In genomic region chr3:150198492-150198891, GRCm38 (mm10) we compare ENCODE assay signal across 25 mouse cellular contexts.
"Had no signal": no experiment of that assay in that cellular context is flagged by ENCODE, and none has a peak within 500 bp of the region (broad histone marks: within the 10 kb centered on the region; RNA-seq: fewer than 3 reads in every experiment).

No protein-coding gene starts in this region.

- DNase-seq: gastrocnemius, postnatal 14 days; gastrocnemius, postnatal 36 days; heart, adult 11 months; heart, adult 2 months; heart, postnatal 10 days; heart, postnatal 4 days; kidney, adult 18-20 months; kidney, adult 8-10 months; kidney, postnatal 10 days; kidney, postnatal 25 days; kidney, postnatal 4 days; layer of hippocampus, adult 9-11 months; layer of hippocampus, postnatal 36 days; left cerebral cortex, postnatal 4 days had no signal

- H3K27ac ChIP-seq: heart, adult 2 months; heart, embryonic 10.5 days; hindbrain, embryonic 10.5 days; hindbrain, embryonic 12.5 days; hindbrain, embryonic 14.5 days; intestine, embryonic 15.5 days; limb, embryonic 13.5 days; limb, embryonic 15.5 days had no signal

- H3K27me3 ChIP-seq: heart, embryonic 12.5 days; hindbrain, embryonic 12.5 days; intestine, embryonic 15.5 days; limb, embryonic 13.5 days; limb, embryonic 15.5 days had no signal

- H3K4me3 ChIP-seq: heart, adult 2 months; heart, embryonic 10.5 days; heart, embryonic 12.5 days; hindbrain, embryonic 10.5 days; hindbrain, embryonic 12.5 days; intestine, embryonic 15.5 days; limb, embryonic 13.5 days; limb, embryonic 15.5 days had no signal

- H3K4me1 ChIP-seq: heart, embryonic 10.5 days; heart, embryonic 12.5 days; hindbrain, embryonic 10.5 days; hindbrain, embryonic 12.5 days; intestine, embryonic 15.5 days; limb, embryonic 13.5 days; limb, embryonic 15.5 days had no signal

- H3K9me3 ChIP-seq: heart, embryonic 10.5 days; heart, embryonic 12.5 days; hindbrain, embryonic 10.5 days; hindbrain, embryonic 12.5 days; intestine, embryonic 15.5 days; limb, embryonic 13.5 days; limb, embryonic 15.5 days had no signal

- H3K4me2 ChIP-seq: heart, embryonic 12.5 days; hindbrain, embryonic 12.5 days; hindbrain, embryonic 14.5 days; intestine, embryonic 15.5 days; limb, embryonic 13.5 days; limb, embryonic 15.5 days had no signal

- H3K9ac ChIP-seq: heart, embryonic 12.5 days; hindbrain, embryonic 12.5 days; hindbrain, embryonic 14.5 days; intestine, embryonic 15.5 days; limb, embryonic 13.5 days; limb, embryonic 15.5 days had no signal

- H3K36me3 ChIP-seq: heart, embryonic 10.5 days; heart, embryonic 12.5 days; hindbrain, embryonic 10.5 days; hindbrain, embryonic 12.5 days; intestine, embryonic 15.5 days; limb, embryonic 13.5 days; limb, embryonic 15.5 days had no signal

- ATAC-seq: hindbrain, embryonic 16.5 days; inflammation-experienced regulatory T-cells, adult 6 months; intestine, embryonic 15.5 days; intestine, postnatal 0 days had no signal
